Mouse (Mus musculus) embryonic facial prominence, embryonic 11.5 days (tissue): Measurements from ENCODE around the gene Cyp2j9. TPM values are rescaled to one million over a fixed set of nuclear protein-coding genes. Genes with fewer than 3 reads are reported as not detected.

Experiments used
- polyA plus RNA-seq: library from polyadenylated mRNA; unstranded; fragments of >200 nt; fragmentation: Nextera tagmentation; extraction: Ambion mirVana; gene quantifications from 2 replicates; pipeline ENCODE4 v1.2.1, GENCODE M21; 2014

The Cyp2j9 gene
- polyA plus RNA-seq, 1 experiment from 2014 or later = 1.1 TPM

Other genes starting within 250 kb of the Cyp2j9 start
- not detected in 2 replicates for gene Cyp2j11, start 242.9 kb downstream of the Cyp2j9 start, polyA plus RNA-seq
- gene Cyp2j8, start 84.2 kb downstream of the Cyp2j9 start, polyA plus RNA-seq = not detected in 2 replicates
- 5.8 and 7.0 TPM in 2 replicates for gene Cyp2j6, start 37.9 kb downstream of the Cyp2j9 start, polyA plus RNA-seq
- not detected in 2 replicates for gene Cyp2j5, start 72.6 kb upstream of the Cyp2j9 start, polyA plus RNA-seq
- gene Gm12695, start 193.6 kb upstream of the Cyp2j9 start, polyA plus RNA-seq = not detected in 2 replicates